8 mouse cellular contexts compared by ENCODE assay signal in the genomic region with DNA sequence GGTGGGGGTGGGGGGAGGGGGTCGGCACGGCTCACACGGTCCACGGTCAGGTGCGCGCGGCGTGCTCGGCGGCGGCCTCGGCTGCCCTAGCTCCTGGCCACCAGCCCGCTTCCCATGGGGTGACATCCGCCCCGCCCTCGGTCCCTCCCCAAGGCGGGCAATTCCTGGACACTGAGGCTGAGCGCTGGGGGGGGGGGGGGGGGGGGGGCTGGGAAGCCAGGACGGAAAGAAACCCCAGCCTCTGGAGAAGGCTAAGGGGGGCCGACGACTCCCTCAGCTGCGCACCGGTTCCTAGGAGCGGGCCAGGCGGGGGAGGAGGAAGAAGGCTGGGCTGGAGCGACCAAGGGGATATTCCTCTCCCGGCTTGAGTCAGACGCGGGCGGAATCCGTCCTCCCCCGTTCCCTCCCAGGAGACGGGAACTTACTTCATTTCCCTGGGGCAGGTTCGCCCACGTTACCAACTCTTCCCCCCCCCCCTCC. TPM values are rescaled to one million over a fixed set of nuclear protein-coding genes. Genes with fewer than 3 reads are reported as not detected.
DNase-seq lines count a peak whose midpoint lies in the region; ATAC-seq and TF ChIP-seq lines count a peak whose summit lies in the region.

No protein-coding gene starts in this region.

- no peaks in the 10 kb centered on the region for H3K27me3 ChIP-seq in kidney, adult 2 months (replicated peaks; ENCODE audit: control insufficient read depth, insufficient read depth, low read length)
- no peaks in the 10 kb centered on the region for H3K27me3 ChIP-seq in hindbrain, postnatal 0 days (ENCODE audit: insufficient read depth, low read length)
- H3K27me3 ChIP-seq in limb, embryonic 10.5 days (ENCODE audit: low read depth, poor library complexity, severe bottlenecking), result peaks cover 48% of the 10 kb centered on the region
- H3K27me3 ChIP-seq in midbrain, embryonic 12.5 days, result peaks cover 35% of the 10 kb centered on the region

- ATAC-seq in hindbrain, postnatal 0 days, result peak; percentile 79
- ATAC-seq in midbrain, embryonic 12.5 days (ENCODE audit: low FRiP score, low read depth), result peak; percentile 74

- H3K4me2 ChIP-seq in hindbrain, postnatal 0 days (ENCODE audit: low read depth, low read length), result peak overlapping the region; percentile 90
- H3K4me2 ChIP-seq in midbrain, embryonic 12.5 days (replicated peaks), result peak overlapping the region; percentile 100

- 2% methylated on average over 34 of the region's 35 CpGs for WGBS in kidney, adult 2 months
- whole genome bisulfite sequencing in hindbrain, postnatal 0 days, result 0% methylated on average over 16 of the region's 35 CpGs
- WGBS in limb, embryonic 10.5 days, result 0% methylated on average over 24 of the region's 35 CpGs
- whole genome bisulfite sequencing in midbrain, embryonic 12.5 days, result 0% methylated on average over 10 of the region's 35 CpGs

- peak; percentile 98 for DNase-seq in kidney, adult 2 months
- no peak for DNase-seq in kidney, adult 11 months
- DNase-seq in embryo, embryonic 10.5 days (ENCODE audit: low spot score), result peak; percentile 72
- peak; percentile 93 for DNase-seq in gastrocnemius, postnatal 14 days
- DNase-seq in hindbrain, postnatal 0 days (ENCODE audit: low spot score), result peak; percentile 84
- peak; percentile 78 for DNase-seq in limb, embryonic 10.5 days (ENCODE audit: low spot score)
- DNase-seq in spleen, postnatal 14 days (ENCODE audit: low spot score in 2 of 2), result peak; percentile 17 to 29

- peak overlapping the region; percentile 49 for H3K4me3 ChIP-seq in kidney, adult 2 months (ENCODE audit: insufficient read depth, low read depth, low read length)
- H3K4me3 ChIP-seq in hindbrain, postnatal 0 days (ENCODE audit: low read length), result peak overlapping the region; percentile 50
- peak overlapping the region; percentile 62 for H3K4me3 ChIP-seq in limb, embryonic 10.5 days
- peak overlapping the region; percentile 61 for H3K4me3 ChIP-seq in midbrain, embryonic 12.5 days

- intact Hi-C loops in gastrocnemius, postnatal 14 days (cut with DNase I; ENCODE audit: low total_unique reads), result loop anchor here (10.0 kb wide), 1 partner anchor 85 kb away; no protein-coding TSS in a partner anchor

- TF ChIP-seq CTCF in kidney, adult 2 months (conservative IDR thresholded peaks at IDR 0.05; ENCODE audit: insufficient read depth, insufficient read length, low read depth, low read length), result no peak
- no peak for TF ChIP-seq CTCF in hindbrain, postnatal 0 days (IDR thresholded peaks at IDR 0.05; ENCODE audit: low read depth)

- TF ChIP-seq POLR2A in kidney, adult 2 months (IDR thresholded peaks at IDR 0.05; ENCODE audit: low read depth, low read length), result no peak

- peaks cover 9% of the 10 kb centered on the region; the same call in 1 of the 2 replicates for H3K36me3 ChIP-seq in kidney, adult 2 months (ENCODE audit: control insufficient read depth, insufficient read depth, low read length)
- no peaks in the 10 kb centered on the region; the same call in 1 of the 2 replicates for H3K36me3 ChIP-seq in hindbrain, postnatal 0 days (ENCODE audit: insufficient read depth, low read length)
- no peaks in the 10 kb centered on the region for H3K36me3 ChIP-seq in limb, embryonic 10.5 days
- no peaks in the 10 kb centered on the region for H3K36me3 ChIP-seq in midbrain, embryonic 12.5 days

- H3K9ac ChIP-seq in hindbrain, postnatal 0 days (replicated peaks; ENCODE audit: low read length), result peak overlapping the region; percentile 74
- H3K9ac ChIP-seq in midbrain, embryonic 12.5 days (replicated peaks), result peak overlapping the region; percentile 67

- H3K4me1 ChIP-seq in kidney, adult 2 months (ENCODE audit: control insufficient read depth, insufficient read depth, low read length), result peaks cover 11% of the 10 kb centered on the region
- H3K4me1 ChIP-seq in hindbrain, postnatal 0 days (ENCODE audit: insufficient read depth, low read length), result peaks cover 6% of the 10 kb centered on the region; the same call in 1 of the 2 replicates
- H3K4me1 ChIP-seq in limb, embryonic 10.5 days, result peaks cover 35% of the 10 kb centered on the region
- peaks cover 20% of the 10 kb centered on the region for H3K4me1 ChIP-seq in midbrain, embryonic 12.5 days

- H3K27ac ChIP-seq in kidney, adult 2 months (ENCODE audit: insufficient read depth, low read depth, low read length), result peak overlapping the region; percentile 97
- H3K27ac ChIP-seq in hindbrain, postnatal 0 days, result peak overlapping the region; percentile 94
- H3K27ac ChIP-seq in limb, embryonic 10.5 days, result peak overlapping the region; percentile 84
- H3K27ac ChIP-seq in midbrain, embryonic 12.5 days (replicated peaks), result peak overlapping the region; percentile 75

- no peaks in the 10 kb centered on the region for H3K9me3 ChIP-seq in hindbrain, postnatal 0 days (ENCODE audit: low read length)
- no peaks in the 10 kb centered on the region for H3K9me3 ChIP-seq in limb, embryonic 10.5 days (replicated peaks)
- H3K9me3 ChIP-seq in midbrain, embryonic 12.5 days, result no peaks in the 10 kb centered on the region

RNA-seq across cellular contexts. Expression of gene Bhlhe40, which starts 0.7 kb away (rescaled TPM):
- 38.0 and 39.5 TPM in 2 replicates for polyA plus RNA-seq in kidney, adult 2 months (2012; rRNA removed)
- 10 to 100 TPM; 30.2 to 51.0 TPM for total RNA-seq in gastrocnemius, postnatal 14 days (2021)
- 3.8 and 7.7 TPM in 2 replicates for total RNA-seq in hindbrain, postnatal 0 days (2014; rRNA removed)
- polyA plus RNA-seq in hindbrain, postnatal 0 days (2015; fragmentation: Nextera tagmentation; extraction: Ambion mirVana), result 6.0 and 6.4 TPM in 2 replicates
- 1.4 and 1.7 TPM in 2 replicates for polyA plus RNA-seq in limb, embryonic 10.5 days (2016; fragmentation: Nextera tagmentation; extraction: Ambion mirVana)
- 2.3 and 2.8 TPM in 2 replicates for polyA plus RNA-seq in midbrain, embryonic 12.5 days (2016; fragmentation: Nextera tagmentation; extraction: Ambion mirVana)
